Mouse (Mus musculus): ENCODE data around the gene Bcam.

The Bcam gene

DNA sequence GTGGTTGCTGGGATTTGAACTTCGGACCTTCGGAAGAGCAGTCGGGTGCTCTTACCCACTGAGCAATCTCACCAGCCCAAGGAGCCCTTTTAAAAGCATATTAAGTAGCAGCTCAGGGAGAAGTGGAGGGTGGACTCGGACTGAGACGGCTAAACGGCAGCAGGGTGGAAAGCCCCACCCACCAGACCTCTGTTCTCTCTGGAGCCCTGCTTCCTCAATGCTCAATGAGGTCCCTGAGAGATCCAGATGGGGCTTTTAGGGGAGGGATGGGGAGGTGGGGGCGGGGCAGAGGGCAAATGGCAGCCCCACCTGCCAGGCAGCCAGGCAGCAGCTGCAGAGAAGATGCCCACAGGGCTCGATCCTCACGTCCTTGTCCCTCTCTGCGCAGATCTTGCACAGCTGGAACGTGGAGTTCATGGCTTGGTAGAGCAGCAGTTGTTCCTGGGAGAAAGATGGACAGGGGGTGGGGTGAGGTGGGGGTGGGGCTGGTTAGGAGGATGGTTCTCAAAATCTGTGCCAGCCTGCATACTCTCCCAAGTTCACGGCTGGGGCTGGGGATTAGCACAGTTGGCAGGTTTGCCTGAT, 15.2 kb upstream of the Bcam start:
- DNase-seq (ENCODE audit: low read depth, low spot score), result no peak

DNA sequence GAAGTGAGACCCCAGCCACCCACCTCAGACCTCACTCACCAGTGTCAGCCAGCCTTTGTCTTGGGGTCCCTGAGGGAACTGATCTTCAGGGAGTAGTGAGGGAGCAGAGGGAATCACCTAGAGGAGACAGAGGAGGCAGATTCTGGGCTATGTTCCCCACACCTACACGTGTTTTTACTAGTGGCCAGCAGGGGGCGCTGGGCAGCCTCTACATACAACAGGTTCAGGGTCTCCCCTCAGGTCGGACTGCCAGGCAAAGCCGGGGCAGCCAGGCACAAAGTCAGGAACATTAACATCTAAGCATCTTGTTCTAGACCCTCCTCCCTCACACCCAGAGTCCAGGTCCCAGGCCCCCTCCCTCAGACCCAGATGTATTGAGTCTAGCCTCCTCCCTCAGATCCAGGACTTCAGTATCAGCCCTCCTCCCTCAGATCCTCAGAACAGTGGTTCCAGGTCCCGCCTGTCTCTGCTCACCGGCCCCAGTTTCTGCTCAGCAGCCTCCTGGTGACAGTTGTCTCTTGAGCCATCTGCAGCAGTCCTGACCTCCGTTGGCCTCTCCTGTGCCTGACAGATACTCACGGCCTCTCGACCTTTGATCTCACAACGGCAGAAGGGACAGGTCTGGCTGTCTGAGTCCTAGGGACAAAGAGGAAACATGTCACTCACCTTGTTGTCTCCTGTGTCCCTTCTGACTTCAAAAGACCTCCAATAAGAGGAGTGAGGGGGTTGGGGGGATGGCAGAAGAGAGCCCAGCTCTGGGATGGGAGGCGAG, 14.1 kb upstream of the Bcam start:
- no peak for DNase-seq (ENCODE audit: low read depth, low spot score)

DNA sequence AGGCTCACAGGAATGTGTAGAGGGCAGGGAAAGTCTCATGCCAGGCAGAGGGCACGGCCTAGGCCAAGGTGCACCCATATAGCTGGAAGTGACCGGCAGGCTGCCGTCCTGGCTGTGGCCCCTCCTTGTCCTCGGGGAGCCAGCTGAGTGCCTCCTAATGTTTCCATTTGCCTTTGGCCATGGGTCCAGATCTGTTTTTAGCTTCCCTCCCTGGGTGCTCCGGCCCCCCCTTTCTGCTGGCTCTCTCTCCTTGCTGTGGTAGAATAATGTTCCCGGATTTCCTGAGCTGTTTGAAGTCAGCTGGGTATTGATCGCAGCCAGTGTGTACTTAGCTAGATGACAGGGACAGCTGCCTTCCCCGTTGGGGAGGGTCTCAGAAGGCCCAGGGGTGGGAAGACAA, 12.8 kb upstream of the Bcam start:
- no peak for DNase-seq (ENCODE audit: low read depth, low spot score)

DNA sequence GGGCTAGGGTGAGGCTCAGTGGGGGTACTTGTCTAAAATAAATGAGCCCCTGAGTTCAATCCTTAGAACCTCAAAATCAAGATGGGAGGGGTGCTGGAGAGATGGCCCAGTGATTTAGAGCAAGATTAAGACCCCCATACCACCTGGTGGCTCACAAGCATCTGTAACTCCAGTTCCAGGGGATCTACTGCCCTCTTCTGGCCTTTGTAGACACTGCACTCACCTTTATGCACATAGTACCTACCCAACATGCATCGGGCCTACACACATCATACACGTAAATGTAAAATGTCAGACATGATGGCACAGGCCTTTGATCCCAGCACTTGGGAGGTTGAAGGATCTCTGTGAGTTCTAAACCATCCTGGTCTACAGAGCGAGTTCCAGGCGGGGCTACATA, 11.8 kb upstream of the Bcam start:
- no peak for DNase-seq (ENCODE audit: low read depth, low spot score)

DNA sequence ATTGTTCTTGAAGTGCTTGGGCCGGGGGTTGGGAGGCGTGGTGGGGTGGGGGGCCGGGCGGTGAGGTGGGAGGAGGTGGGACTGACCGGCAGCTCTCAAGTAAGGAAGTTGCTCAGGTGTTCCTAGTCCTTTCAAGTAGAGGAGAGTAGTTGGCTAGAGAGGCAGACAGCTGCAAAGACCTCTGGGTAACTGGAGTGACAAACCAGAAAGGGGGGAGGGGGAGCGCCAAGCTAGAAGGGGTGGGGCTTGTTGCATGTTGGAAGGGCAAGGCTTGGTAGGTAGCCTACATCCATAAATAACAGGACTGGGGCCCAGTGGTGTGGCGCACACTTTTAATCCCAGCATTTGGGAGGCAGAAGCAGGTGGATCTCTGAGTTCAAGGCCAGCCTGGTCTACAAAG, 10.9 kb upstream of the Bcam start:
- DNase-seq (ENCODE audit: low read depth, low spot score), result no peak

DNA sequence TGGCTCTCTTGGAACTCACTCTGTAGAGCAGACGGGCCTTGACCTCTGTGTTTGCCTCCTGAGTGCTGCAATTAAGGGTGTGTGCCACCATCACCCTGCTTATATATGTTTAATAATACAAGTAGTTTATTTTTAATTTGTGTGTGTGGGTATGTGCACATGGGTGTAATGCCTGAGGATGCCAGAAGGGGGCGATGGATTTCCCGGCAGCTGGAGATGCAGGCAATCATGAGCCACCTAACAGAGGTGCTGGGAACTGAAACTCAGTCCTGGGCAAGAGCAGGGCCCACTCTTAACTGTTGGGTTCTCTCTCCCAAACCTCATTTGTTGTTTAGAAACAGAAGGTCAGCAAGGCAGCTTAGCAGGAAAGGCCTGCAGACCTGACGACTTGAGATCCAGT, 9.1 kb upstream of the Bcam start:
- DNase-seq (ENCODE audit: low read depth, low spot score), result no peak

DNA sequence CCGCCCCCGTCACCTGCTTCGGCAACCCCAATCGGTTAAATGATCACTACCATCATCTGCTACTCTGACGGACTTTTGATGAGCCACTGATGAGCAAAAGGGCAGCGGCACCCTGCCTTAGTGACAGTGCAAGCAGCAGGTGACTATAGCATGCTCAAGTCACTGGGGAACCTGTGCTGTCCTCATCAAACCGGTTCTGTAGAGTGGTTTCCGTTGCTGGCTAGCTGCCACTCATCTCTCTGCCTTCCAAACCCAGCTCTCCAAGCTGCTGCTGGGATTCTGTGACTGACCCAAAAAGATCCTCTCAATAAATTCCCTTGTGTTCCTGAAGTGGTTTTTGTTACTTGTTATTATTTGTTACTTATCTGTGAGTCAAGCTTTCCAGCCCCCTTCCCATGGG, 7.8 kb upstream of the Bcam start:
- no peak for DNase-seq (ENCODE audit: low read depth, low spot score)

DNA sequence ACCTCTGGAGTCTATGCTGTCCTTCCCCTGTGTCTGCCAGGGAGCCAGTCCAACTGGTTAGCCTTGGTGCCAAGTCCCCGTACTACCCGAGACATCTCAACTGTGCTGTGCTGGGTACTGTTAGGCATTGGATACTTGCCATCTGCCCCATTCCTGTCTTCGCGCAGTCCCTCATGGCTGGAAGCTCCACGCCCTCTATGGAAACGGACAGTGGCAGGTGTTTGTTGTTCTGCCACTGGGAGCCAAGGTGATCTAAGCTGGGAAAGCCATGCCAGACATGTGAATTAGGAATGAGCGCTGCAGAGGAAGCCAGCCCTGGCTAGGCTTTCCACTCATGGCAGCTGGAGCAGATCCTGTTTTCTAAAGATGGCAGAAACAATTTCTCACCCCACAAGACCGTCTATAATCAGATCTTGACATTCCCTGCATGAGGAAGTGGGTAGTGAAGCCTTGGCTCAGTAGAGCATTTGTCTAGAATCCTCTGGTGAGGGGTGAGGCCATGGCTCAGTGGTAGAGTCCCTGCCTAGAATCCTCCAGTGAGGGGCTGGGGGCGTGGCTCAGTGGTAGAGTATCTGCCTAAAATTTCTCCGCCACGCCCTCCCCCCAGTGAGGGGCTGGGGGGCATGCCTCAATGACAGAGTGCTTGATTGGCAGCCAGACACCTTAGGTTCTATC, 6.4 kb upstream of the Bcam start:
- DNase-seq (ENCODE audit: low read depth, low spot score), result no peak

DNA sequence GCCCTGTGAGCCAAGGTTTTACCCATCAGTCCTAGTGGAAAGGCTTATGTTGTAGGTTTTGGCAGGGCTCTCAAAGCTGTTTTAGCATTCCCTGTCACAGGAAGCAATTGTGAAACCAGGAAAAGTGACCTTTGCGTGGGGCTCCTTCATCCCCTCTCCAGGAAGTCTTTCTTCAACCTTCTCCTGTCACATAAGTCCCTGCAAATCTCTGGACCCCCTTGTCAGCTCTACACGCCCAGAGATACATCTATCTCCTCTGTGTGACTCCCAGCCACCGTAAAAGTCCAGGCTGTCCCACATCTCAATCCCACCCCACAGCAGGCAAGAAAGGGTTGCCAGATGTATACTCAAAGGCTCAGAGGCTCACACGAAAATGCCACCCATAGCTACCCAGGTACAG, 866 bp upstream of the Bcam start:
- no peak for DNase-seq (ENCODE audit: low read depth, low spot score)

DNA sequence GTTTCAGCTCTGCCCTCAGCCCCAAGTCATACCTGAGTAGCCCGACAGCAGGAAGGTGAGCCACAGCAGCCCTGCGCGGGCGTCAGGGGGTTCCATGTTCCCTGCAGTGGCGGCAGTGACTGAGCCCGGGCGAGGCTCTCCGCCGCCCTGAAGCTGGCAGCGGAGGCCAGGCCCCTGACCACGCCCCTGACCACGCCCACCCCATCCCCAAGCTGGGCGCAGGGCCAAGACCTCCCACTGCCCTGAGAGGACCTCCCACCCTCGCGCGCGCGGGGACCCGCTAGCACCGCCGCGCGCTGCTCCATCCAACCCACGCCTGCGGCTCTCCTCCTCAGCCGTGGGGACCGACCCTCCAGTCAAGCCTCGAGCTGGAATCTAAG, 451 bp downstream of the Bcam start:
- DNase-seq (ENCODE audit: low read depth, low spot score), result peak; percentile 77

DNA sequence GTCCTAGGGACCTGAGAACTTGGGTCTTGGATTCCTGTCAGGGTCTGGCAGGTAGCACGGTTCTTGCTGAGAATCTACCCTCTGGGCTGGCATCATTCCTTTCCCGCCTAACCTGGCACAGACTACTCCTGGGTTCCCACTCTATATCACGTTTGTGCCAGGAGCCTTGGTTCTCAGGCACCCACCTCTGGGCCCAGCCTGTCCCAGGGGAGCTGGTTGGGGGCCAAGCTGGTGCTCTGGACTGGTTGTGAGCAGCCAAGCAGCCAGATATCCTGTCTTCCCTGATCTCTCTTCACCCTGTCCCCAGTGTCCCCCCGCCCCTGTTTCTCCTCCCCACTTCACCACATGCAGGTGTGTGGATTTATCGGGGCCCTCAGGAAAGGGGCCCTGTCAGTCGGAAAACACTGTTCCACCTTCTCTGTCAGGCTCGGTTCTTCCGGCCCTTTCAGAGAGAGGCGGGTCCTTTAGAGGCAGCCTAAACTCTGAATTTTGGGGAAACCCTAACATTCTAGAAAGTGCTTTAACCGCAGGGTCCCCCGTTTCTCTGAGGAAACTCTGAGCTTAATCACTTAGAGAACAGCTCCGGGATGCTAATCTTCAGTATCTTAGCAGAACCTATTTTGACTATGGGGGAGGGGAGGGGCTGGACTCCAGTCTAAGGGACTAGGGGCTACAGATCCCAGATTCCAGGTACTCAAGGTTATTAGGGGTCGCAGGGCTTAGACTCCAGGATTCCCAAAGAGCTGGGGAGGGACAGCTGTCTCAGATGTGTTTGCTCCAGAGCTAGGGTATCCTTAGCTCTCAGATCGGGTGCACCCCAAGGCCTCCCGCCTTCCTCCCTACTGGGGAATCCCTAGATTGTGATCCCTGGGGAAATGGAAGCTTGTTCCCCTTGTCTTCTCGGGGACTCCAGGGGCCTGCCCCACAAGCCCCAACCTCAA, 1.1 kb downstream of the Bcam start:
- no peak for DNase-seq (ENCODE audit: low read depth, low spot score)

DNA sequence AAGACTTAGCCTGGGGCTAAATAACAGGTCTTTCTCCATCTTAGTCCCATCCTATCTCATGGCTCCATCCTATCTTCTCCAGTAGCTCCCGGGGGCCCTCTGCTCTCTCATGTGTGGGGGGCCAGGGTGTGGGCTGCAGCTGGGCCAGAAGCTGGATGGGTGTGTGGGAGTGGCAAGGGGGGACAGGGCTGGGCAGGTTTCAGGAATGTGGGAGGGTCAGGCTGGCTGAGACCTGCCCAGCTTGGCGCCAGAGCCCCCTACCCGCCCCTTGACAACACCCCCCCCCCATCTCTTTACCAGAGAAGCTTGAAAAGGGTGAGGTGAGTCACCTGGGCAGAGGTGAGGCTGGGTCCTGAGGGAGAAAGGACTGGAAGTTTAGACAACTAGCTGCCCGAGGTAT, 1.8 kb downstream of the Bcam start:
- DNase-seq (ENCODE audit: low read depth, low spot score), result no peak

DNA sequence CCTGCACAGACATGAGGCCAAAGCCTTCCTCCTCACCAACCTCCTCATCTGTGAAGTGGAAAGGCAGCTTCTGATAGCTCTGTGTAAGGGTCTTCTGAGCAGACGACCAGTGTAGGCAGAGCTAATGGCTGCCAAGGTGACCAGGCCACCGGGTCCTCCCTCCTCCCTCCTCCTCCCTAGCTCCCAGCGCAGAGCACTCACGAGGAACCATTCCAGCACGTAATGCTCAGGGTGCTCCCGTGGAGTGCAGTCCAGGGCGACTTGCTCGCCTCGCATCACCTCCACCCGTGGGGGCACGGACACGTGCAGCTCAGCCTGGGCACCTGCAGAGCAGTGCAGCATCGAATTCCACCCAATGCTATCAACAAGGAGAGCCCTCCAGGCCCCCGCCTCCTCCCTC, 2.6 kb downstream of the Bcam start:
- no peak for DNase-seq (ENCODE audit: low read depth, low spot score)

DNA sequence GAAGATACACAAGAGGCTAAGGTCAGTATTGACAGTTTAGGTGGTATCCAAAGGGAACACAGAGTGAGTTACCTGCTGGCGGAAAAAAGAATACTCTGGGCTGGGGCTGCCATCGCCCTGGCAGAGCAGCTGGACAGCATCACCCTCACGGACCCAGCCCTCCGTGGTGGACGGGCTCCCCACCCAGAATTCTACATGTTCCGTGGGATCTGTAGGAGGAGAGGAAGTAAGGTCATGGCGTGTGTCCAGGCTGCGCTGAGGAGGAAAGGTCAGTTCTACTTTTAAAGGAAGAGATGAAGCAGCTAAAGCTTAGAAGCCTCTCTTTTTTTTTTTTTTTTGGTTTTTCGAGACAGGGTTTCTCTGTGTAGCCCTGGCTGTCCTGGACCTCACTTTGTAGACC, 6.2 kb downstream of the Bcam start:
- no peak for DNase-seq (ENCODE audit: low read depth, low spot score)

DNA sequence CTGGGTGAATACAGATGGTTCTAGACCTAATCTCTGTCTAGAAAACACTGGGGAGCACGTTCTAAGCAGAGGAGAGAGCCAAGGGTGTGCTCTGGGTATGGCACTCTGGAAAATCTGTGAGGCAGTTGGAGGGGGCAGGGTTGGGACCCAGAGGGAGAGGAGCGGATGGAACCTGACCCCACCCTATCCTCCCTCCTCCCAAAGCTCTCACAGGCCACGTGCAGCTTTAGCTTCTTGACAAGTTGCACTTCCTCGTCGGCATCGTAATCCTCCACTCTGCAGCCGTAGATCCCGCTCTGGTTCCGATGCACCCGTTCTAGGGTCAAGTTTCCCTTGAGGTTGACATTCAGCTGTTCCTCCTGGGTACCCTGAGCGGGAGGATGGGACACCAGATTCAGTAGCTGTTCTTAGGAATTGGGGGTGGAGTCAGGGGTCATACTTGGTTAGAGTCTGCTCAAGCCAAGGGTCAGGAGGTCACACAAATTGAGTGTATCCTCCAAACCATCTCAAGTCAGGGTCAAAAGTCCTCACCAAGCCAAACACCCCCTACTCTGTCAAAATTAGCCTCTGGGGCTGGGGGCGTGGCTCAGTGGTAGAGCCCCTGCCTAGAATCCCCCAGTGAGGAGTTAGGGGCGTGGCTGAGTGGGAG, 6.9 kb downstream of the Bcam start:
- DNase-seq (ENCODE audit: low read depth, low spot score), result no peak

DNA sequence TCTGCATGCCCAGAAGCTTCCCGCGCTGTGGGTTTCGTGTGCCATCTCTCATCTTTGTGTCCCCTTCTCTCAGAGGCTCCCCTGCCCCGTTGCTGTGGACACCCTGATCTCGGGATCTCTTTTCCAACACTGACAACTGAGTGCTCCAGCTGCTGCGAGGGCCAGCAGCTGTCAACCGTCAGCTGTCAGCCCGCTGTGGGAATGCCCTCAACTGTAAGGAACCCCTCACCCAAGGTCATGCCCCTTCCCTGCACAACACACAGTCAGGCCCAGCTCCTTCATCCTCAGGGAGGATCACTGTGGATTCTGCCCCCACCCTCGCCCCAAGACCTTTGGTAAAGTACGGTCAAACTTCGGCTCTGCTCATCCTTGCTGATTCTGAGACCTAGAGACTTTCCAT, 8.5 kb downstream of the Bcam start:
- DNase-seq (ENCODE audit: low read depth, low spot score), result no peak

DNA sequence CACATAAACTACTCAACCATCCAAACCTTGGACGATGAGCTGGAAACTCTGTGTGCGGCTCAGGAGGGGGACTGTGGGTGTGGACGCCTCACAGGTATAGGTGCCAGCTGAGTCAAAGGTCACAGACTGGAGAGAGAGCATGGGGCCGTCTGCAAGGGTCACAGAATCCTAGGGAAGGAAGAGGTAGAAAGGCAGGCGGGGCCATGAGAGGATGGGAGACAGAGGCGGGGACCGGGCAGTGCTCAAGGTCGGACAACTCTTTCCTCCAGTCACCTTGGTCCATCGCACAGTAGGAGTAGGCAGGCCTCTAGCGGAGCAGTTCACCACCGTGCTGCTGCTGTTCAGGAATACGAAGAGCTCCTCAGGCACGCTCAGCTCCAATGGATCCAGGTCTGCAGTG, 10.8 kb downstream of the Bcam start:
- DNase-seq (ENCODE audit: low read depth, low spot score), result no peak

DNA sequence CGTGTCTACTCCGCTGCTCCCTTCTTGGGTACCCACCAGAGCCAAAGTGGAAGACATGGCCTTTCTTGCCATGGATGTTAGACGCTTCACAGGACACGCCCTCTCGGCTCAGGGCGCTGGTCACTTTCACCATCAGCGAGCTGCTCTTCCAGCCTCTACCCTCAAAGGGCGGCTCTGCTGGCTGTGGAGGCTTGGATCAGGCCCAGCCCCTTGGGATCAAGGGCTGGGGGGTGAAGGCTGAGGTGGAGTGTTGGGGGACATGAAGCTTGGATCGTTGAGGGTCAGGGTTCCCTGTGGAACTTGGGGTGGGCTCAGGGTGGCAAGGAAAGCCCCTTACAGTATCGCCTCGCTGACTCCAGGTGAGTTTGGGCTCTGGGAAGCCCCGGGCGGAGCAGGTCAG, 12.2 kb downstream of the Bcam start:
- DNase-seq (ENCODE audit: low read depth, low spot score), result no peak

DNA sequence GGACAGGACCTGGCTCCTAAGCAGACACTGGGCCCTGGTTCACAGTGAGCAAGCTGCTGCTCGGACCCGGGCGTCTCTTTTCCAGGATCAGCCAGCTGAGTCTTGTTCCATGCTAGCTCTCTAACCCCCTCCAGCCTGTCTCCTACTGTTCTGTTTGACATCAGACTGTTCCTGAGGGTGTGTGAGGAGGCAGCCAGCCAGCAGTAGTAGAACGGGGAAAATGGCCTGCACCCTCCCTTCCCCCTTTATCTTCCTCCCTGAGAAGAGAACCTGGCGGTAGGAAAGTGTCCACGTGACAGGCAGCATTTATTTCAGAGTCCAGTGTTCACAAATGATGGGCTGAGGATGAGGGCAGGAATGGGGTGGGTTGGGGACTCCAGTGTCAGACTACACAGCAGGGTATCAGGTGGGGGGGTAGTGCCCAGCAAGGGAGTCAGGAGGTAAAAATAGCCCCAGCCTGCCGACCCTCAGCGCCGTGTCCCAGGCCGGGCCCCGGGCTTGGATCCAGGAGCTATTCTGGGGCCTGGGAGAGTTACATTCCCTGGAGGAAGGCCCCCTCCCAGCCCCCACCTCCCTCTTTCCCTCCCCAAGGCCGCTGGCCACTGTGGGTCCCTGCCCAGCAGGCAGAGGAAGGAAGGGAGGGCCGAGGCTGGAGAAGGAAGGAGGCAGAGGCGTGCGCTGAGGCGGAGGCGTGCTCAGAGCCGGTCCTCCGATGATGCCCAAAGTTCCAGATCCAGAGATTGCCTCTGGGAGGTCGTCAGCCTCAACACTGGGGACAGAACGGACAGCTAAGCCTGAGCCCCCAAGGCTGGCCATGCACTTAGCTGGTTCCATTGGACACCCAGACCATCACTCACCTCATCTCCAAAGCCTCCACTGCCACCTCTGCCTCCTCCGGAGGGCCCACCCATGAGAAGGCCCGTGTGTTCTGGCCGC, 14.7 kb downstream of the Bcam start:
- DNase-seq (ENCODE audit: low read depth, low spot score), result no peak

DNA sequence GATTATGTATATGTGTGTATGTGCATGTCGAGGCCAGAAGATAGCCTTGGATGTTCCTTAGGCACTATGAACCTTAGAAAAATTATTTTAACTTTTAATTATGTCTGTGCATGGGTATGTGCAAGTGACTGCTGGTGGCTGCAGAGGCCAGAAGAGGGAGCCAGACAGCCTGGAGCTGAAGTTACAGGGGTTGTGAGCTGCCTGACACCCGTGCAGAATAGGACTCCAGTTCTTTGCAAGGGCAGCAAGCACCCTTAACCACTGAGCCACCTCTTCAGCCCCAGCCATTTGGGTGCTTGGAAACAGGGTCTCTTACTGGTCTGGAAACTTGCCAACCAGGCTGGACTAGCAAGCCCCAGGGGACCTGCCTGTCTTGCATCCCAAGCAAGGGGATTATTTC, 15.8 kb downstream of the Bcam start:
- no peak for DNase-seq (ENCODE audit: low read depth, low spot score)

DNA sequence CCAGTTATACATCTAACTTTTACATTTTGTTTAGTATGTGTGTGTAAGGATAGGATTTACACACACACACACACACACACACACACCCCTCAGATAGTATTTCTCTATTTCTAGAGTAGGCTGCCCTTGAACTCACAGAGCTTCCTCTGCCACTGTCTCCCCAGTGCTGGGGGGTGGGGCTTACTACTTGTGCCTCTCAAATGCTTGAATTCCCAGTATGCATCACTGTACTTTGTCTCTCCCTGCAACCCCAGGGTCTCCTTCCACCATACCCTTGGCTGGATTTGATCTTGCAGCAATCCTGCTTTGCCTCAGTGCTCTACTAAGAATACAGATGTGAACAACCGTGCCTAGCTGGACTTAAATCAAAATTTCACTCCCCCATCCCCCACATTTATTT, 16.8 kb downstream of the Bcam start:
- DNase-seq (ENCODE audit: low read depth, low spot score), result no peak
